Mouse (Mus musculus): ENCODE data around the gene Gm21190.
"Not testable (repeated sequence)": the region's sequence is repeated elsewhere in the genome, so short reads cannot be mapped to it uniquely, and the experiment has no call there.

DNA sequence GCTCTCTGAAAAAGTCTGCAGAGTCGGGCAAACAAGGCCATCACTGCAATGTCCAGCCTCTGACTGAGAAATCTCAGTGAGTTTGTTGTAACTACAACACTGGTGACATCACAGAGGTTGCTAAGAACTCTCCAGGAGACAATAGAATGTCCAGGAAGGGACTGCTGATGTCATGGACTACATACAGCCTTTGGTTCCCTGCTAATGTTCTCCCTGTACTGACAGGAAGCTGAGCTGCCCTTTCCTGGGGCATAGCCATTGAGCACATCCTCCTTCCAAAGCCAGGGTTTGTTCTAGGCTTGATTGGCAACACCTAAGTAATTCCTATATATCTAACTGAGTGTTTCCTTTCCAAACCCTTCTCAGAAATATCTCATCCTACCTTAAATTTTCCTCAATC is 52.6 kb downstream of the Gm21190 start, which contains the start of gene Gm21149:
- not testable (repeated sequence) for TF ChIP-seq MEF2A (IDR thresholded peaks at IDR 0.05; ENCODE audit: extremely low read depth, insufficient replicate concordance, low read depth, low read length, poor library complexity, severe bottlenecking); TCF12 (IDR thresholded peaks at IDR 0.05; ENCODE audit: low read depth, low read length); TBP (IDR thresholded peaks at IDR 0.05; ENCODE audit: low read depth, low read length); CTCF (IDR thresholded peaks at IDR 0.05 in 2 of 3, conservative IDR thresholded peaks at IDR 0.05 in 1 of 3; ENCODE audit: control insufficient read depth in 1 of 3, insufficient read depth in 1 of 3, low read depth in 2 of 3, low read length in 3 of 3, poor library complexity in 1 of 3, severe bottlenecking in 1 of 3); POLR2A (IDR thresholded peaks at IDR 0.05; ENCODE audit: control insufficient read depth in 1 of 2, insufficient read depth in 1 of 2, low read depth in 1 of 2, low read length in 2 of 2, poor library complexity in 1 of 2); E2F4 (IDR thresholded peaks at IDR 0.05; ENCODE audit: borderline replicate concordance, low read depth, low read length); MAX (IDR thresholded peaks at IDR 0.05; ENCODE audit: low read length); POLR2AphosphoS2 (IDR thresholded peaks at IDR 0.05; ENCODE audit: low read length); MAZ (IDR thresholded peaks at IDR 0.05; ENCODE audit: low read depth, low read length); EP300 (IDR thresholded peaks at IDR 0.05; ENCODE audit: low read depth in 1 of 2, low read length in 2 of 2)
